Mouse (Mus musculus): ENCODE results near the gene Dnajc10. TPM values are rescaled to one million over a fixed set of nuclear protein-coding genes. Genes with fewer than 3 reads are reported as not detected.

The Dnajc10 gene
- 108 and 113 TPM in 2 replicates for polyA plus RNA-seq (2014; fragmentation: Nextera tagmentation; extraction: Ambion mirVana)

- no peak for TF ChIP-seq CTCF (IDR thresholded peaks at IDR 0.05; ENCODE audit: low read depth)
- Histone ChIP-seq H3K27me3 (ENCODE audit: insufficient read depth, low read length) (no peaks in the 10 kb centered on the region), H3K4me2 (peak within 1 kb of the TSS; percentile 76), H3K36me3 (ENCODE audit: insufficient read depth) (peaks cover 18% of the 10 kb centered on the region), H3K27ac (ENCODE audit: low read depth) (peak within 1 kb of the TSS; percentile 96), H3K9ac (peak within 1 kb of the TSS; percentile 92), H3K9me3 (ENCODE audit: low read depth, low read length) (no peaks in the 10 kb centered on the region), H3K4me1 (ENCODE audit: insufficient read depth) (0 out of 2 replicates have a peak, but pooled peaks cover 4% of the 10 kb centered on the region), H3K4me3 (ENCODE audit: low read depth, low read length) (peak within 1 kb of the TSS; percentile 87)
- peak; percentile 98 for ATAC-seq (ENCODE audit: insufficient read depth)
- peak; percentile 96 for DNase-seq
- WGBS, result under 1% methylated on average over 71 of the region's 72 CpGs
These were observed at the start of gene Dnajc10 for GRCm38 (mm10) chr2:80315242-80316161. Gene Dnajc10 (plus strand): TSS chr2:80315466.

- H3K9ac ChIP-seq, result no peak overlapping the region
- H3K27me3 ChIP-seq (ENCODE audit: insufficient read depth, low read length), result no peaks in the 10 kb centered on the region
- no peaks in the 10 kb centered on the region for H3K36me3 ChIP-seq (ENCODE audit: insufficient read depth)
- DNase-seq, result peak; percentile 91
- H3K9me3 ChIP-seq (ENCODE audit: low read depth, low read length), result no peaks in the 10 kb centered on the region
- ATAC-seq (ENCODE audit: insufficient read depth), result peak; percentile 68; the same call in 1 of the 2 replicates
- TF ChIP-seq CTCF (IDR thresholded peaks at IDR 0.05; ENCODE audit: low read depth), result peak; percentile 92
- no peak overlapping the region for H3K4me3 ChIP-seq (ENCODE audit: low read depth, low read length)
- WGBS, result 14% methylated on average over 11 of the region's 11 CpGs
- H3K27ac ChIP-seq (ENCODE audit: low read depth), result no peak overlapping the region
- peak overlapping the region; percentile 35 for H3K4me2 ChIP-seq
- H3K4me1 ChIP-seq (ENCODE audit: insufficient read depth), result no peaks in the 10 kb centered on the region
These were observed 48.4 kb upstream of the Dnajc10 start for GRCm38 (mm10) chr2:80266894-80267293.

DNA sequence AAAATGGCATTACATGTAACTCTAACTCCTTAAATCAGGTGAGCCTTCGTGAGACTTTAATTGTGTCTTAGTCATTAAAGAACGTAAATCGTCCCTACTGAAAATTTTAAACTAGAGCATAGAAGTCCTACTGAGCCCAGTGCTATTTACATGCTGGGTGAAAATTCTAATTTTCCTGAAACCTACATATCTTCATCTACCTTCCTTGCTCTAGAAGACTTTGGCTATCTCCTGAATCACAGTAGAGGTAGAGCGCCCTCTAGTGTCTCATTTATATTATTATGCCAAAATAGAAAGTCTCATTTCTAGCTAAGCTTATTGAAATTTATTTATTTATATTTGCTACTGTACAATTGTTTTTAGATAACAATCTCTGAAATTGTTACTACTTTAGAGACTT, 47.2 kb upstream of the Dnajc10 start:
- WGBS, result 55% methylated on average over 4 of the region's 4 CpGs
- no peak overlapping the region for H3K4me3 ChIP-seq (ENCODE audit: low read depth, low read length)
- H3K27ac ChIP-seq (ENCODE audit: low read depth), result no peak overlapping the region
- no peaks in the 10 kb centered on the region for H3K9me3 ChIP-seq (ENCODE audit: low read depth, low read length)
- H3K27me3 ChIP-seq (ENCODE audit: insufficient read depth, low read length), result no peaks in the 10 kb centered on the region
- no peaks in the 10 kb centered on the region for H3K36me3 ChIP-seq (ENCODE audit: insufficient read depth)
- ATAC-seq (ENCODE audit: insufficient read depth) (no peak), DNase-seq (peak; percentile 87)
- no peak overlapping the region for H3K4me2 ChIP-seq
- no peaks in the 10 kb centered on the region for H3K4me1 ChIP-seq (ENCODE audit: insufficient read depth)
- peak; percentile 73 for TF ChIP-seq CTCF (IDR thresholded peaks at IDR 0.05; ENCODE audit: low read depth)
- no peak overlapping the region for H3K9ac ChIP-seq

GRCm38 (mm10) chr2:80271431-80271830, 43.8 kb upstream of the Dnajc10 start:
- WGBS, result 75% methylated on average over 1 of the region's 1 CpGs
- H3K4me2 ChIP-seq, result no peak overlapping the region
- H3K9me3 ChIP-seq (ENCODE audit: low read depth, low read length), result no peaks in the 10 kb centered on the region
- H3K4me1 ChIP-seq (ENCODE audit: insufficient read depth), result no peaks in the 10 kb centered on the region
- TF ChIP-seq CTCF (IDR thresholded peaks at IDR 0.05; ENCODE audit: low read depth), result no peak
- ATAC-seq (ENCODE audit: insufficient read depth) (no peak), DNase-seq (no peak)
- no peaks in the 10 kb centered on the region for H3K36me3 ChIP-seq (ENCODE audit: insufficient read depth)
- H3K27me3 ChIP-seq (ENCODE audit: insufficient read depth, low read length), result no peaks in the 10 kb centered on the region
- no peak overlapping the region for H3K9ac ChIP-seq
- no peak overlapping the region for H3K4me3 ChIP-seq (ENCODE audit: low read depth, low read length)
- no peak overlapping the region for H3K27ac ChIP-seq (ENCODE audit: low read depth)

- Histone ChIP-seq H3K9ac (no peak overlapping the region), H3K4me1 (ENCODE audit: insufficient read depth) (no peaks in the 10 kb centered on the region), H3K27ac (ENCODE audit: low read depth) (no peak overlapping the region), H3K4me3 (ENCODE audit: low read depth, low read length) (no peak overlapping the region), H3K9me3 (ENCODE audit: low read depth, low read length) (no peaks in the 10 kb centered on the region), H3K4me2 (no peak overlapping the region), H3K36me3 (ENCODE audit: insufficient read depth) (no peaks in the 10 kb centered on the region), H3K27me3 (ENCODE audit: insufficient read depth, low read length) (no peaks in the 10 kb centered on the region)
- 90% methylated on average over 3 of the region's 3 CpGs for WGBS
- no peak for TF ChIP-seq CTCF (IDR thresholded peaks at IDR 0.05; ENCODE audit: low read depth)
- no peak for DNase-seq
- no peak for ATAC-seq (ENCODE audit: insufficient read depth)
These were observed 42.2 kb upstream of the Dnajc10 start for GRCm38 (mm10) chr2:80273038-80273437.

DNA sequence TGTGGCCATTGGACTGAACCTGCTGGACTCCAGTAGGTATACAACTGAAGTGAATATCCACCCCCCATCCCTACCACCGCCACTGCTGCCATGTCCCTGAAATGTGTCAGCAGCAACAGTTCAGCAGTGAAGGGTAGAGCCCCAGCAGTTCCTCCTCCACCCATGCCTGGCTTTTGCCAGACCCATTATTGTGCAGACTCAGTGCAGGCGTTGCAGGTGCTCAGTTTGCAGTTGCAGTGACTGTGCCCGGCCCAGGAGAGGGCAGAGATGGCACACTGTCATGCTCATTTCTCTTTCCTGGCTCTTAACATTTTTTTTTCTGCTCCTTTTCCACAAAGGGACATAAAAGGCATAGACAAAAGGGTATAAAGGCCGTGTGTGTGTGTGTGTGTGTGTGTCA, 41.5 kb upstream of the Dnajc10 start:
- Histone ChIP-seq H3K9ac (no peak overlapping the region), H3K4me2 (no peak overlapping the region), H3K4me3 (ENCODE audit: low read depth, low read length) (no peak overlapping the region), H3K27me3 (ENCODE audit: insufficient read depth, low read length) (no peaks in the 10 kb centered on the region), H3K27ac (ENCODE audit: low read depth) (no peak overlapping the region), H3K4me1 (ENCODE audit: insufficient read depth) (no peaks in the 10 kb centered on the region), H3K9me3 (ENCODE audit: low read depth, low read length) (no peaks in the 10 kb centered on the region), H3K36me3 (ENCODE audit: insufficient read depth) (no peaks in the 10 kb centered on the region)
- no peak for ATAC-seq (ENCODE audit: insufficient read depth)
- WGBS, result 66% methylated on average over 4 of the region's 4 CpGs
- no peak for DNase-seq
- TF ChIP-seq CTCF (IDR thresholded peaks at IDR 0.05; ENCODE audit: low read depth), result no peak

DNA sequence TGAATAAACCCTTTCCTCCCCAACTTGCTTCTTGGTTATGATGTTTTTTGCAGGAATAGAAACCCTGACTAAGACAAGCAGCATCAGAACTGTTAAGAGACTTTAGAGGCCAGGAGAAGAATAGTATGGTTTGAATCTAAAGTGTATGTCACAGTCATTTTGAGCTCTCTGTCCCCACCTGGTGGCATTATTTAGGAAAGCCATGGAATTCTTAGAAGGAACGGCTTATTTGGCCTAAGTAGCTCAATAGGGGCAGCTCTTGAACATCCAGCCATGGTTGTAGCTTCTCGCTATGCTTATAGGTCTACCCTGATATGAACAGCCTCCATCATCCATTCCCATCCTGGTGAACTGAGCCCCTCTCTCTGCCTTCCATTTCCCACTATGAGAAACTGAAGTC, 40.1 kb upstream of the Dnajc10 start:
- Histone ChIP-seq H3K27me3 (ENCODE audit: insufficient read depth, low read length) (no peaks in the 10 kb centered on the region), H3K4me2 (no peak overlapping the region), H3K9me3 (ENCODE audit: low read depth, low read length) (no peaks in the 10 kb centered on the region), H3K4me1 (ENCODE audit: insufficient read depth) (no peaks in the 10 kb centered on the region), H3K9ac (no peak overlapping the region), H3K27ac (ENCODE audit: low read depth) (no peak overlapping the region), H3K4me3 (ENCODE audit: low read depth, low read length) (no peak overlapping the region), H3K36me3 (ENCODE audit: insufficient read depth) (no peaks in the 10 kb centered on the region)
- TF ChIP-seq CTCF (IDR thresholded peaks at IDR 0.05; ENCODE audit: low read depth), result peak; percentile 67
- whole genome bisulfite sequencing, result 44% methylated on average over 2 of the region's 2 CpGs
- peak; percentile 85 for DNase-seq
- no peak for ATAC-seq (ENCODE audit: insufficient read depth)
